Mouse (Mus musculus): Measurements from ENCODE around the gene Cyp1b1. TPM values are rescaled to one million over a fixed set of nuclear protein-coding genes. Genes with fewer than 3 reads are reported as not detected.

The Cyp1b1 gene
- polyA plus RNA-seq, 1 experiment from 2014 or later, result 4.8 TPM

Other genes with a start within 250 kb of the Cyp1b1 start
- 6.7 and 7.9 TPM in 2 replicates for gene Rmdn2, start 103.2 kb downstream of the Cyp1b1 start, polyA plus RNA-seq (2015; fragmentation: Nextera tagmentation; extraction: Ambion mirVana)
- gene Atl2, start 181.1 kb upstream of the Cyp1b1 start, polyA plus RNA-seq (2015; fragmentation: Nextera tagmentation; extraction: Ambion mirVana), result 38.3 and 39.2 TPM in 2 replicates